Comparison of ENCODE assay signal across 21 mouse cellular contexts in genomic region chr19:29042143-29042542, GRCm38 (mm10).
"Had no signal": no experiment of that assay in that cellular context is flagged by ENCODE, and none has a peak within 500 bp of the region (broad histone marks: within the 10 kb centered on the region; RNA-seq: fewer than 3 reads in every experiment).

No protein-coding gene starts in this region.

- H3K9me3 ChIP-seq: heart, embryonic 15.5 days; hindbrain, embryonic 13.5 days; hindbrain, embryonic 15.5 days; limb, embryonic 10.5 days had no signal

- H3K4me3 ChIP-seq: heart, adult 2 months; heart, embryonic 13.5 days; heart, embryonic 15.5 days; hindbrain, embryonic 13.5 days; hindbrain, embryonic 15.5 days; layer of hippocampus, adult 2 months; left cerebral cortex, adult 2 months; limb, embryonic 10.5 days; limb, embryonic 12.5 days had no signal

- H3K27me3 ChIP-seq: heart, embryonic 13.5 days; heart, embryonic 15.5 days; hindbrain, embryonic 13.5 days; hindbrain, embryonic 15.5 days; limb, embryonic 12.5 days had no signal

- H3K4me2 ChIP-seq: heart, embryonic 11.5 days; heart, embryonic 13.5 days; heart, embryonic 15.5 days; hindbrain, embryonic 13.5 days; hindbrain, embryonic 15.5 days; limb, embryonic 12.5 days had no signal

- ATAC-seq: forebrain, postnatal 0 days had no signal

- H3K9ac ChIP-seq: forebrain, postnatal 0 days; heart, embryonic 15.5 days; hindbrain, embryonic 13.5 days; hindbrain, embryonic 15.5 days; limb, embryonic 12.5 days had no signal

- H3K27ac ChIP-seq: heart, adult 2 months; heart, embryonic 13.5 days; heart, embryonic 15.5 days; hindbrain, embryonic 13.5 days; hindbrain, embryonic 15.5 days; layer of hippocampus, adult 2 months; left cerebral cortex, adult 2 months; limb, embryonic 10.5 days; limb, embryonic 12.5 days had no signal

- DNase-seq: forebrain, postnatal 0 days; gastrocnemius, postnatal 14 days; gastrocnemius, postnatal 36 days; heart, adult 11 months; heart, adult 2 months; heart, postnatal 14 days; heart, postnatal 36 days; kidney, adult 18-20 months; kidney, adult 8-10 months; kidney, postnatal 10 days; kidney, postnatal 4 days; liver had no signal
